Mouse (Mus musculus): Measurements from ENCODE around the gene Olfr920. TPM values are rescaled to one million over a fixed set of nuclear protein-coding genes. Genes with fewer than 3 reads are reported as not detected.

Gene Olfr920
- 0.28 and 0.47 TPM in 2 replicates for polyA plus RNA-seq (2015; fragmentation: Nextera tagmentation; extraction: Ambion mirVana)

DNA sequence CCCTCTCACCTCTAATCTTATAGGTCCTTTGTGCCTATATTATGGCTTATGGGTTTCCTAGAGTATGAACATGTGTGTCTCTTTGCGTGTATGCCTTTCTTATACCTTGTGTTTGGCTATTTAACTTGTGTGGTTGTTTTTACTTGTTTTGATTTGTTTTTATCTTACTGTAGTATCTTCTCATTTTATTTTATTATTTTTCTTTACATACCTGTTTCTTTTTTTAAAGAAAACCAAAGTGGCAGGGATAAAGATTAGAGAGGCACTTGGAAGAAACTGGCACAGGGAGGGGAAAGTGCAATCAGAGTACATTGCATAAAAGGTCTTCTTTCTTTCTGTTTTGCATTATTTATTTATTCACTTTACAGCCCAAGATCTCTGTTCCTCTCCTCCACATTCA lies at the start of gene Olfr920:
Gene Olfr920, plus strand, starts transcription at position 301 of the 400 bp plus-strand sequence.
- no peak for DNase-seq (ENCODE audit: low spot score)

DNA sequence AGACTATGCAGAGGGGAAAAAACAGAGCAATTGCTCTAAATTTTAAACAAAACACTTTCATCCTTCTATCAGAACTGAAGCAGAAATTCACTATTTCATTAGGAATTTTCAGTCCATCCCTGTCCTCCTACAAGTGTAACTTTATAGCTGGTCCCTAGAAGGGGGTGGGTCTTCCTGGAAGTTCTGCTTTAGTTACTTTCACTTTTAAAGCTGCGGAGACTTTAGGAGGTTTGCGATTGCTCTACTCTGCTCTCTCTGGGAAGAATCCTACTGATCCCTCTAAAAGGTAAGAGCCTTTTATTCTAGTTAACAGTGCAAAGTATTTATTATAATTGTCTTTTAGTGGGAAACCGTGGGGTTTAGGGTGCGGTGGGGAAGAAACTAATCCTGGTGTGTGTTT lies 34.0 kb upstream of the Olfr920 start, which contains the start of gene Vwa5a:
Gene Vwa5a, plus strand, starts transcription at position 167 of the 400 bp plus-strand sequence.
- DNase-seq (ENCODE audit: low spot score): peak; percentile 16

DNA sequence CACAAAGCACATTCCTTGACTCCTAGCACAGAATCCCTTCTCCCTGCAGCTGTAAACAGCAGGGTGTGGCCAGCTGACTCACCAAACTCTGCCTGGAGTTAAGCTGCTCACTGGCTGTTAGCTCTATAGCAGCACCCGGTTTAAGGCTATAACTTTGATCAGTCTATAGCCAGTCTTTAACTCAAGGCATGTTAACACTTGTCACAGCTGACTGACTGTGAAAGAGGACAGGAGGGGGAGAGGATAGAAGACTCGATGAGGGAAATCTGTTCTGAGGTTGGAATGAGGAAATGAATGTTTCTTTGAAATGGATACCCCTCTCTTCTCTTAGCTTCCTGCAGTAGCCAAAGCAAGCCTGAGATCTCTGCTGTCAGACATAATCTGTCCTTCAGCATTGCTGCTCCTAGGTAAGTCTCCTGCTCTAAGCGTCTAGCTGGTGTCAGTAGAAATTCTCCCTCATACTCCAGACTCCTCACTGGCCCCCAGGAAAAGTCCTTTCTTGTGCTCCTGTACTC lies 33.1 kb upstream of the Olfr920 start:
- DNase-seq (ENCODE audit: low spot score): peak; percentile 6

DNA sequence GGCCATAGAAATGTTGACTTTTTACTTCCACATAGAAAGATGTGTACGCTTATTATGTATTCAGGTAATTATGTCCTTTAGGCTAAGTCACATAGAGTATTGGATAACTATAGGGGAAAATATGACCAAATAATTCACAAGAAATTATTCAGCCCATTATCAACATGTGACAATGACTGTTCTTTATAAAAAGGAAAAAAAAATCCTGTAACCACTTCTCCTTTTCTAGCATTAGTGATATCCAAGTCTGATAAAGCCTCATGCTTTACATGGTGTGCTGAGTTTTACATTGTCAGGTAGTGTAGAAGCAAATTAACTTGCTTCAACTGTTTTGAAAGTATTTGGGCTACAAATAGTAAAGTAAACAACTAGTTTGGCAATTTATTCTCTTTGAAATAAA lies 28.1 kb upstream of the Olfr920 start:
- DNase-seq (ENCODE audit: low spot score): no peak

DNA sequence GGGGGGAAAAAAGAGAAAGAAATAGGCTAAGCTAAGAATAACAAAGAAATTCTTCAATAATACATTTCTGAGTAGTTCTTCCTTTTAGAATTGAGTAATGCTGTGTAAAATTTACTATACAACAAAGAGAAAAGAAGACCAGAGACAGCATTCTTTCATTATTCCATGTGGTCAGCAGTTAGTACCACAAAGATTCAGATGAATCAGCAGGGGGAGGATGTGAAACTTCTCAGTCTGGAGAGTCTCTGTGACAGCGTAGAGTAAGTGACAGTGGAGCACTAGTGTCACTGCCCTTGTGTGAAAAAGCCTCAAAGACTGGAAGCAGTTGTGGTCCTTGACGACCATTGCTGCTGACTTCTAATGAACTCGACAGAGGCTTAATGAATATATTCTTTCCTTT lies 23.9 kb upstream of the Olfr920 start:
- no peak for DNase-seq (ENCODE audit: low spot score)

DNA sequence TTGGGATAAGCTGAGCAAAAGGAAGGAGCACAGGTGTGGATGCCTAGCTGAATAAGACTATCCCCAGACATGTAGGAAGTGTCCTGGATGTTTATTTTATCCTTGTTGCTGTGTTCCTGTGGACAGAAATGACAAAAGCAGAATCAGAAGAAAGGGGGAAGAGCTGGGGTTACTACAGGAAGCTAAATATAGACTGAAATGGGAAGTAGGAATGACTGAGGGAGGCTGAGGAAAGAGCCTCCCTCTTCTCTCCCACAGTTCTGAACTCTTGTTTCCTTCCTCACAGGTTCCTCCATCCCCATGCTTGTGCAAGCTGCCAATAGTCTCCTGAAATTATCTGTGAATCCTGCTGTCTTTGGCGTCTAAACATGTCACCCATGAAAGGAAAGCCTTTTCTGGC lies 10.7 kb upstream of the Olfr920 start:
- DNase-seq (ENCODE audit: low spot score): no peak

DNA sequence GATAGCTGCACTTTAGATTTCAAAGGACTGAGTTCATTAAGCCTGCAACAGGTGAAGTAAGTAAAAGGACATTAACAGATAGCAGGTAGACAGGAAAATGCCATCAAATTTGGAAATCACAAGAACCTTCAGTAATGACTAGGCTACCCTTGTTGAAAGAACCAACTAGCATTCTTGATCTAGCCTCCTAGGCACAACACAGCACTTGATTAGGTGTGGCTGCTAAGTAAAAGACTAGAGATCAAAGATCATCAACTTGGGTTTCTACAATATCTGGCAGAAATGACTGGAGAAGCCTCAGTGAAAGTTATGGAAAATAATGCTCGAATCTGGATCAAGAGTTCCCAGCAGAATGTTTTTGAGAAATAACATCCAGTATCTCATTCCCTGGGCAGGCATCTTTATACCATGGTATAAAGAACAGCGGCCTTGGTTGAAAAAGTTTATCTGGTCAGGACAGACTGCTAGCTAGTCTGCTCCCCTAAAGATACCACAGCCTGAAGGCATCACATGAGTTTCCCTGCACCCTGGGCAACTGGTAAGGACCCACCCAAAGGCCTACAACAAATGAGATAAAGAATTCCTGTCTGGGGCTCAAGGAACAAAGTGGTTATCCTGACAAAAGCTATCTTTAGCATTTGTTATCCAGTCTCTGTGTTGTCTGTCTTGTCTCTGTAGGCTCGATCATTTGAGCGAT lies 7.3 kb upstream of the Olfr920 start:
- DNase-seq (ENCODE audit: low spot score): no peak

DNA sequence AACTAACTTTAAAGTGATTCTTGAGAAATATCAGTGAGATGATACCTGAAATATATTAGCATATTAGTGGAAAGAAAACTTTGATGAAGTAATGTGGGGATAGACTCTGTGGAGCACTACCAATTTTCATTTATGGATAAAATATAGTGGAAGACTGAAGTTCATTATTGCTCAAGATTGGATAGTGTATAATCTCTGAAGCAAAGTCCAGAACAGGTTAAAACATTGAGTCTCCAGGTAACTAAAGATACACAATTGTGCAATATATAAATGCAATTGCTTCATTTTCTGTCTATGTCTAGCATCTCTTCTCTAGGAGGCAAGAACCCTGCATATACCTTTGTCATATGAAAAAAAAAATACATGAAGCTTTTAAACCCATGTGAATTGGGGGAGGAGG lies 20.7 kb downstream of the Olfr920 start, which contains the start of gene Olfr921:
Gene Olfr921, plus strand, starts transcription at position 301 of the 400 bp plus-strand sequence.
- no peak for DNase-seq (ENCODE audit: low spot score)

DNA sequence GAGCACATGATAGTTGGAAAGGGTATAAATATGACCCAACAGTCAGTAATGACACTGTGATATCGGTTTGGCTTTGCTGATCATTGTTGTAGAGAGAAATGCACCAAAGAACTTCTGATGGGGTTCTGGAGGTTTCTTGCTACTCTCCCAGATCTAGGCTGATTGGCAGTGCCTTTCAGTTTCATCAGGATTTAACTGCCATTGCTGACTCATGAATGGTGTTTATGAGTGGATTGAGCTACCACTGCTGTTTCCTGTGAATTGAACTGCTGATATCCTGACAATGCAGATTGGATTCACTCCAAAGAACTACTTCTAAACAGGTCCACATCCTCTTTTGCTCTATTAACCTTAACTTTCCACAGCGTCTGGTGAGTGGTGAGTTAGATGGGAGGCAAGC lies 40.6 kb downstream of the Olfr920 start:
- no peak for DNase-seq (ENCODE audit: low spot score)

DNA sequence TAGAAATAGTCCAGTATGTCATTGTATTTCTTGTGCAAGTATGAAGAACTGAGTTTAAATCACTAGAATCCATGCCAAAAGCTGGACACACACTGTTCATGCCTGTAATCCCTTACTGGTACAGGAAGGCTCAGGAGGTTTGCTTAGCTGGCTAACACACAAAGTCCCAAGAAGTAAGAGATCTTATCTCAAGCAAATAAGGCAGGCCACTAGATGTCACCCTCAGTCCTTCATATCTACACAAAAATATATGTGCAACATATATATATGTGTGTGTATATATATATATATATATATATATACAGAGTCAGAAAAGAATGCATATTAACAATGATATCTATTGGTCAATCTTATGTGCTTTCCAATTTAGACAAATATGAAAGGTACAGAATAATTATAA lies 53.6 kb downstream of the Olfr920 start:
- no peak for DNase-seq (ENCODE audit: low spot score)

Other genes starting within 250 kb of the Olfr920 start
- gene Olfr911-ps1, start 230.7 kb upstream of the Olfr920 start, polyA plus RNA-seq (2015; fragmentation: Nextera tagmentation; extraction: Ambion mirVana): not detected in 2 replicates
- not detected in 2 replicates for gene Olfr910, start 214.4 kb upstream of the Olfr920 start, polyA plus RNA-seq (2015; fragmentation: Nextera tagmentation; extraction: Ambion mirVana)
- gene Olfr912, start 172.1 kb upstream of the Olfr920 start, polyA plus RNA-seq (2015; fragmentation: Nextera tagmentation; extraction: Ambion mirVana): not detected in 2 replicates
- gene Olfr913, start 159.5 kb upstream of the Olfr920 start, polyA plus RNA-seq (2015; fragmentation: Nextera tagmentation; extraction: Ambion mirVana): not detected in 2 replicates
- not detected in 2 replicates for gene Olfr914, start 147.2 kb upstream of the Olfr920 start, polyA plus RNA-seq (2015; fragmentation: Nextera tagmentation; extraction: Ambion mirVana)
- not detected in 2 replicates for gene Olfr916, start 92.4 kb upstream of the Olfr920 start, polyA plus RNA-seq (2015; fragmentation: Nextera tagmentation; extraction: Ambion mirVana)
- gene Olfr917, start 86.5 kb upstream of the Olfr920 start, polyA plus RNA-seq (2015; fragmentation: Nextera tagmentation; extraction: Ambion mirVana): not detected in 2 replicates
- gene Olfr918, start 77.7 kb upstream of the Olfr920 start, polyA plus RNA-seq (2015; fragmentation: Nextera tagmentation; extraction: Ambion mirVana): not detected in 2 replicates
- gene Olfr919, start 48.6 kb upstream of the Olfr920 start, polyA plus RNA-seq (2015; fragmentation: Nextera tagmentation; extraction: Ambion mirVana): not detected in 2 replicates
- gene Vwa5a, start 34.0 kb upstream of the Olfr920 start, polyA plus RNA-seq (2015; fragmentation: Nextera tagmentation; extraction: Ambion mirVana): 33.5 and 37.6 TPM in 2 replicates
- gene Olfr921, start 20.8 kb downstream of the Olfr920 start, polyA plus RNA-seq (2015; fragmentation: Nextera tagmentation; extraction: Ambion mirVana): 0.04 TPM in 1 of 2 replicates, not detected in the other
- gene Olfr922, start 62.3 kb downstream of the Olfr920 start, polyA plus RNA-seq (2015; fragmentation: Nextera tagmentation; extraction: Ambion mirVana): not detected in 2 replicates
- gene Olfr923, start 74.2 kb downstream of the Olfr920 start, polyA plus RNA-seq (2015; fragmentation: Nextera tagmentation; extraction: Ambion mirVana): not detected in 2 replicates
- gene Olfr924, start 92.2 kb downstream of the Olfr920 start, polyA plus RNA-seq (2015; fragmentation: Nextera tagmentation; extraction: Ambion mirVana): not detected in 2 replicates
- not detected in 2 replicates for gene Olfr26, start 102.8 kb downstream of the Olfr920 start, polyA plus RNA-seq (2015; fragmentation: Nextera tagmentation; extraction: Ambion mirVana)
- gene Olfr926, start 124.8 kb downstream of the Olfr920 start, polyA plus RNA-seq (2015; fragmentation: Nextera tagmentation; extraction: Ambion mirVana): not detected in 2 replicates
- gene Olfr930, start 177.5 kb downstream of the Olfr920 start, polyA plus RNA-seq (2015; fragmentation: Nextera tagmentation; extraction: Ambion mirVana): not detected in 2 replicates
- not detected in 2 replicates for gene Olfr933, start 220.0 kb downstream of the Olfr920 start, polyA plus RNA-seq (2015; fragmentation: Nextera tagmentation; extraction: Ambion mirVana)
- not detected in 2 replicates for gene Olfr934, start 236.0 kb downstream of the Olfr920 start, polyA plus RNA-seq (2015; fragmentation: Nextera tagmentation; extraction: Ambion mirVana)
- not detected in 2 replicates for gene Olfr935, start 247.4 kb downstream of the Olfr920 start, polyA plus RNA-seq (2015; fragmentation: Nextera tagmentation; extraction: Ambion mirVana)